Mouse (Mus musculus) colon, adult 2 months (tissue): ENCODE measurements around the gene Hecw2. TPM values are rescaled to one million over a fixed set of nuclear protein-coding genes. Genes with fewer than 3 reads are reported as not detected.

Experiments used
- polyA plus RNA-seq: library from polyadenylated mRNA; depleted of rRNA; stranded (reverse); fragments of >200 nt; gene quantifications from 2 replicates; pipeline ENCODE4 v1.2.3, GENCODE M21; 2012; rRNA removed

Gene Hecw2
- 0.35 and 0.56 TPM in 2 replicates for polyA plus RNA-seq

DNA sequence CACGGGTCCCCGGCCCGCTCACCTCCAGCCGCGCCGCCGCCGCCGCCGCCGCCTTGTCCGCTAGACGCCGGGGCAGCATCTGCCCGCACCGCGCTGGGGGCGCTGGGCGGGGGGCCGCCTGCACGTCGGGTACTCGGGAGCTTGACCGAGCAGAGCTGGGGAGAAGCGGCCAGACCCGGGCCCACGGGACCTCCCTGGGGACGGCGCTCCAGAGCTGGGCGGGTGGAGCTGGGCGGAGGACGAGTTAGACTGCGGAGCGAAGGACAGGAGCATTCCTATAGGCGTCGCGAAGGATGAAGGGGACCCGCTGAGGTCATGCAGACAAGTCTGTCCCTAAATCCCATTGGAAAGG lies at the start of gene Hecw2:
Gene Hecw2 (minus strand): TSS at position 215 of the 352 bp plus-strand sequence.

DNA sequence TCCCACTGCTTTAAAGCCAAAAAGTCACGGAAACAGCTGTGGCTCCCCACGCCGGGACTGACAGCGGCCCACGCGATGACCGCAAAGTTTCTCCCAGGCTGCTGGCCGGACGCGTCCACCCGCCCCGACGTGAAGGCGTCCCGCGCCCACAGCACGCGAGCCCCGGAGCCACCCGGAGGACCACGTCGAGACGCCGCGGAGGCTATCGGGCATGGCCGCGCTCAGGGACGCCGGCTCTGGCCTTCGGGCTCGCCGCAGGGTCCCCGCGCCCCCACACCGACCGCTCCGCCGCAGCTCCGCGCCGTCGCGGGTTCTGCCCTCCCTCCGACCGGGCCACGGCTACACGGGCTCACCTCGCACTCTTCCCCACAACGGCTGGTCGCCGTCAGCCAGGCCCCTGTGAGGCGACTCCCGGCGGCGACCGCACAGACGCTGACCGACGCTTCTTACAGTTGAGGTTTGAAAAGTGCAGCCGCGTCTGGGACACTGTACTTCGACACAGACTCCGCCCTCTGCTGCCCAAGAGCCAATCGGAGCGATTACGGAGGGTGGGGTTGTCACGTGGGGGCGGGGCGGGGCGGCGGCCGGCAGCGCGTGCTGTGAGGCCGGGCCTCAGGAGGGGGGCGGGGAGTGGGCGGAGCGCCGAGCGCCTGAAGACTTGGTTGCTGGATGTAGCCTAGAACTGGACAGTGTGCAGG lies 410.1 kb downstream of the Hecw2 start, which contains the start of gene Stk17b:
Gene Stk17b (minus strand): TSS at position 504 of the 698 bp plus-strand sequence.

Other genes with a start within 250 kb of the Hecw2 start
- gene Ccdc150, start 55.5 kb upstream of the Hecw2 start, polyA plus RNA-seq, result not detected in 2 replicates
- gene Gtf3c3, start 243.8 kb upstream of the Hecw2 start, polyA plus RNA-seq, result 1.7 and 1.9 TPM in 2 replicates